Mouse (Mus musculus) embryonic facial prominence, embryonic 14.5 days (tissue): ENCODE measurements around the gene Nxf2. TPM values are rescaled to one million over a fixed set of nuclear protein-coding genes. Genes with fewer than 3 reads are reported as not detected.

Experiments
- ATAC-seq: fragments of 200-750 bp; cut with Nextera tagmentation; 2 replicates; pipeline ENCODE4 v1.8.0; 2017; ENCODE audit warnings: low read depth, moderate number of reproducible peaks, moderate TSS enrichment
- DNase-seq: peaks from one replicate; pipeline ENCODE4 v3.0.0-alpha.2; 2015; ENCODE audit warnings: low spot score
- H3K27ac ChIP-seq: fragments of 300-500 bp; sonication (generic); replicated peaks from 2 replicates; pipeline ENCODE4 v1.5.1; 2014; ENCODE audit warnings: low read depth, mild to moderate bottlenecking, low read length, moderate library complexity
- H3K27me3 ChIP-seq: fragments of 300-500 bp; sonication (generic); replicated peaks from 2 replicates; pipeline ENCODE4 v1.6.1; 2014; ENCODE audit warnings: low read length; ENCODE audit not compliant: control insufficient read depth, insufficient read depth
- H3K36me3 ChIP-seq: fragments of 300-500 bp; sonication (generic); 2 replicates; pipeline ENCODE4 v1.6.1; 2014; ENCODE audit warnings: low read length, mixed read lengths; ENCODE audit not compliant: control insufficient read depth, insufficient read depth
- H3K4me1 ChIP-seq: fragments of 300-500 bp; sonication (generic); 2 replicates; pipeline ENCODE4 v1.6.1; 2014; ENCODE audit warnings: antibody characterized with exemption, low read length; ENCODE audit not compliant: control insufficient read depth, insufficient read depth
- H3K4me2 ChIP-seq: fragments of 300-500 bp; sonication (generic); 2 replicates; pipeline ENCODE4 v1.6.1; 2014; ENCODE audit warnings: low read depth, mild to moderate bottlenecking, low read length, moderate library complexity, mixed read lengths
- H3K4me3 ChIP-seq: fragments of 300-500 bp; sonication (generic); 2 replicates; pipeline ENCODE4 v1.5.1; 2014; ENCODE audit warnings: low read depth, mild to moderate bottlenecking, low read length
- H3K9ac ChIP-seq: fragments of 300-500 bp; sonication (generic); 2 replicates; pipeline ENCODE4 v1.6.1; 2014; ENCODE audit warnings: low read depth, mild to moderate bottlenecking, low read length, moderate library complexity, mixed read lengths
- H3K9me3 ChIP-seq: fragments of 300-500 bp; sonication (generic); 2 replicates; pipeline ENCODE4 v1.6.1; 2016; ENCODE audit warnings: low read length; ENCODE audit not compliant: control insufficient read depth
- WGBS: fragments of 180-500 bp; shearing (Covaris S2); extraction: QIAGEN DNeasy Blood & Tissue Kit; methylation state at CpG from one replicate; pipeline ENCODE4 v1.1.7; 2014; 5-methylcytosine and 5-hydroxymethylcytosine counted together
- polyA plus RNA-seq: library from polyadenylated mRNA; unstranded; fragments of >200 nt; fragmentation: Nextera tagmentation; extraction: Ambion mirVana; gene quantifications from 2 replicates; pipeline ENCODE4 v1.2.1, GENCODE M21; 2014

Nxf2 gene
- polyA plus RNA-seq, 1 experiment from 2014 or later: 1.1 TPM

- H3K9me3 ChIP-seq: no peaks in the 10 kb centered on the region
- WGBS: 76% methylated on average over 4 of the region's 4 CpGs
- H3K9ac ChIP-seq: no peak overlapping the region
- no peaks in the 10 kb centered on the region for H3K36me3 ChIP-seq
- no peaks in the 10 kb centered on the region for H3K4me1 ChIP-seq
- H3K4me3 ChIP-seq: no peak overlapping the region
- DNase-seq: no peak
- H3K27ac ChIP-seq: no peak overlapping the region
- no peak overlapping the region for H3K4me2 ChIP-seq
- ATAC-seq: no peak
- no peaks in the 10 kb centered on the region; the same call in none of the 2 replicates for H3K27me3 ChIP-seq
Measured at GRCm38 (mm10) chrX:134910345-134910744, 54.2 kb downstream of the Nxf2 start.

Other genes starting within 250 kb of the Nxf2 start
- 47.7 and 59.2 TPM in 2 replicates for gene Armcx1, start 246.8 kb downstream of the Nxf2 start, polyA plus RNA-seq
- 24.8 and 29.5 TPM in 2 replicates for gene Armcx6, start 213.3 kb downstream of the Nxf2 start, polyA plus RNA-seq
- gene Armcx3, start 208.2 kb downstream of the Nxf2 start, polyA plus RNA-seq: 119 and 120 TPM in 2 replicates
- 74.1 and 82.6 TPM in 2 replicates for gene Armcx2, start 155.5 kb downstream of the Nxf2 start, polyA plus RNA-seq
- 7.7 and 8.4 TPM in 2 replicates for gene Zmat1, start 44.5 kb upstream of the Nxf2 start, polyA plus RNA-seq
- 0.13 and 0.19 TPM in 2 replicates for gene Gm15023, start 212.9 kb upstream of the Nxf2 start, polyA plus RNA-seq
- gene Tceal6, start 245.9 kb upstream of the Nxf2 start, polyA plus RNA-seq: 4.6 and 4.9 TPM in 2 replicates